Mouse (Mus musculus): ENCODE measurements around the gene Ankrd11.

The Ankrd11 gene

DNA sequence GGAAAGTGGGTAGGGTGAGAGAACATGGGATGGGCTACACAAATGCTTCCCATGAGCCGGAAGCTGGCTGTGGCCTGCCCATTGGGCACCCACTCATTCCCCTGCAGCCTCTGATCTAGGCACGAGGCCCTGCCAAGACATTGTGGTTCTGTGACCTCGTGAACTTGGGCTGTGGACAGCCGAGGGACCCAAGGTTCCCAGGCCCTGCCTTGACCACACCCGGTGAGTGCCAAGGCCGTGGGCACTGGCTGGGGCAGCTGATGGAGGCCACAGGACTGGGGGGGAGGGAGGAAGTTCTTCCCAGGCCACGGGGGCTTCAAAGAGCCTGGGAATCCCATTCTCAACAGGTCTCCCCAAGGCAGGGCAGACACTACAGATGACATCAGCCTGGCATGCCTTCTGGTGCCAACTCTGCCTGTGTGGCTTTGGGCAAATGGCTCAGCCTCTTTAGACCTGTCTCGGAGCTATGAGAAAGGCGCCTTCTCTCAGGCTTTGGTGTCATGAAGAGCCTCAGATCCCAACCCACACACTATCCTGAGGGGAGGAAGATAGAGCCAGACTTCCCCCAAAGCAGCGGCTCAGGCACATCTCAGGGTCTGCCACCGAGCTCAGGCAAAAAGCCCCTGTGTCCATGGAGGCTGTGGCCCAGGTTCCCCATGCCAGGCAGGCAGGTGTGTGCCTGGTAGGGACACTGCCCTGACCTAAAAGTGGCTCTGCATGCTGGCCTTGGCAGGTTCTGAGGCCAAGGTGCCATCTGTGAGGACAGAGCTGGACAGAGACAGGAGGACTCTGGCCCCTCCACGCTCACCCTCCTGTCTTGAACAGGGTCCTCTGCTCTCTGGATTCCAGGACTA is 190.2 kb downstream of the Ankrd11 start:
- DNase-seq (ENCODE audit: low read depth, low spot score) = no peak

DNA sequence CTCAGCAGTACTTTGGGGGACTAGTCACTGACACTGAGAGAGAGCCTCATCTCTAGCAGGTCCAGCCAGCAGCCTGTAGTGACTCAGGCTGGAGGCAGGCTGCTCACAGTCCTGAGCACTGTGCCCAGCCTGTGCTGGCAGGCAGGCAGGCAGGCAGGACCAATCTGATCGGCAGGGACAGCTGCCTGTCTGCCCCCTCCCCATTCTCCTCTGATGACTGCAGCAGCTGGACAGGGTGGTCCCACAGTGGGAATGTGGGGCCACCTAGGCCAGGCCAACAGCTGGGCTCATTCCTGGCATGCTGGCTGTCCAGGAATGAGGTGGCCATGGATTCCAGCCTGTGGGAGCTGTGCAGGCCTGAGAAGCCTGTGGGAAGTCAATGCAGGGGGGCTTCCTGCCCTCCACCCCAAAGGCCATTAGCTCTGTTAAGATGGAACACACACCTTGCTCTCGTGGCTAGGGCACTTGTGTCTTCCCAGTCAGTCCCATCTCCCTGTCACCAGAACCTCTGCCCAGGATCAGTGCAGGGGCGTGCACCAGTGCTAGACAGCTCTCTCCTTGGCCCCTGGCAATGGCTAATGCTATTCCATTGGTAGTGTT is 191.3 kb downstream of the Ankrd11 start:
- no peak for DNase-seq (ENCODE audit: low read depth, low spot score)

DNA sequence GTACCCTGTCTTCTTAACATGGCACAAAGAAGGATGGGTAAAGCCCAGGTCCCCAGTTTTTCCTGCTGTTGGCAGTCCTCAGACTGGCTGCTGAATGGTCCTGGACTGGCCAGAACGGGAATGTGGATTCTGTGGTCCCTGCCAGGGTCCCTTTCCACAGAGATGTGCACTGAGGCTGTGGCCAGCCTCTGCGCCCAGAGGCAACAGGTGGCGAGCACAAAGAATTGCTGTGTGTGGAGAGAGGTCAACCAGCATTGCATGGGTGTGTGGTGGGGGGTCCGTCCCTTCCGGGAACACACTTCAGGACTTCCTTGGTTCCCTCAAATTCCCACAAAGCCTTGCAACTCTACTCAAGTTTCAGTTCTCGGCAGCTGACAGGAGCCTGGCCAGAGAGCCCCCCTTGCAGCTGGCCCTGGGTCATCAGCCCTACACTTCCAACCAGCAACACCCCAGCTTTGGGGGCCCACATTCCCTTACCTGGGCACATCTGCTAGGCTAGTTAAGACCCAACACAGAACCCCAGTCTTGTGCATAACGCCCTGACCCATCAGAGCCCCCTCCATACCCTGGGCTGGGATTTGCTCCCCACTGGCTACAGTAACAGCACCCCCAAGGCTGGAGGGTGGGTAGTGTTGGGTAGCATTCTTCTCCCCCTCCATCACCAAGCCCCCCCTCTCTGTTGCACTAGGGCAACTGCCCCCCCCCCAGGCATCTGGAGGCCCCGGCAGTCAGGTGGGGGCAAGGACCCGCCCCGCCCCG is 192.7 kb downstream of the Ankrd11 start:
- DNase-seq (ENCODE audit: low read depth, low spot score) = no peak

DNA sequence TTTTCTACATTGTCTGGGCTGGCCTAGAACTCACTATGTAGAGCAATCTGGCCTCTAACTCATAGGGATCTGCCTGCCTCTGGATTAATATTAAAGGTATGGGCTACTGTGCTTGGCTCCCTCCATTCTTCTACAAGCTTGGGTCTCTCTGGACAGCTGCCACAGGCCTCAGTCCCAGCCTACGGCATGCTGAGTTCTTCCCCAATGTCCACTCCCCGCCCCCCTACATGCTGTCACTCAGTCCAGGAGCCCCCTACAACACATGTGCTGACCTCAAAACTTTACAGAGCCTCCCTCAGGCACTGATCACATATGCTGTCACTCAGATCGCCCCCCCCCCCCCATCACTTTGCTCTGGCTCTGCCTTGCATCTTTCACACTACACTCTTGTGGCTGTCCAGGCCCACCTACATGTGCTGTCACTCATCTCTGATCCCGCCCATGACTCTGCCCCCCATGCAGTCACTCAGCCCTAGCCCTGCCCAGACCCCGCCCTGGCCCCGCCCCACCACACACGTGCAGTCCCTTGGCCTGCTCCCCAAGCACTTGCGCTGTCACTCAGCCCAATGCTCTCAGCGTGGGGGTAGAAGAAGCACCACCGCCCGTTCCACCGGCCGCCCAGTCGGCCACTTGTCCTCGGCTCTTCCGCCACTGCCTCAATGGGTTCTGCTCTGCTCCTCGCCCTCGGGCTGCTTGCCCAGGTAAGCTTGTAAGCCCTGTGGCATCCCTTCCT is 194.1 kb downstream of the Ankrd11 start, which contains the start of gene Cdh15:
Gene Cdh15, plus strand, starts transcription at position 138 of the 733 bp plus-strand sequence.
- DNase-seq (ENCODE audit: low read depth, low spot score) = no peak

DNA sequence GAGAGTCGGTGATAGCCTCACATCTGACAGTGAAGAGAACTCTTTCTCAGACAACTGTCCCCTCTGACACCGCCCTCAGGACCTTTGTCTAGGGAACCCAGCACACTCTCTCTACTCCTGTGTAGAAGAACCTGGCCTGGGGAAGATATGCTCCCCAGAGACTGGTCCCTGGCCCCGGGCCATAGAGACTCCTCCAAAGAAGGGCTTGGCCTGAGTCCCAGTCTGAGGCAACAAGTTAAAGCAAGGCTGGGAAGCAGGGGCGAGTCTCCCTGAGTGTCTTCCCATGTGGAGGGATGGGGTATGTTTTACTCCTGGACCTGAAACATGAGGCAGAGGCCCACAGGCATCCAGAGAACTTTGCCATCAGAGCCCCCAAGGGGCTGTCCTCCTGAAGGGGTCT is 196.4 kb downstream of the Ankrd11 start:
- no peak for DNase-seq (ENCODE audit: low read depth, low spot score)

DNA sequence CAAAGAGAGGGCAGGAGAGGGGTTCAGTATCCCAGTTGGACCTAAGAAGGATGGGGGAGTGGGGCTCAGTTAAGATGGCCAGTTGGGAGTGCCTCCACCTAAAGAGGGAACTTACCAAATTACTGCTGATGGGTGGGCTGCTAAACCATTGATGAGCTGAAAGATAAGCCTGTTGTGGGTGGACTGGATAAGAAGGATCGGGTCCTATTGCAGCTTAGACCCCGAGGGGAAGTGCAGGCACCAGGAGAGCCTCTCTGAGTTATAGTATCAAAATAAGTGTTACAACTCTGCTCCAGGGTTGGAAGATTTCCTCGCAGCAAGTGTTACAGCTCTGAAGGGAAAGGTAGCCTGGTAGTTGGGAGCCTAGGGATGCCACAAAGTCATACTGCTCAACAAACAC is 197.9 kb downstream of the Ankrd11 start:
- DNase-seq (ENCODE audit: low read depth, low spot score) = no peak

DNA sequence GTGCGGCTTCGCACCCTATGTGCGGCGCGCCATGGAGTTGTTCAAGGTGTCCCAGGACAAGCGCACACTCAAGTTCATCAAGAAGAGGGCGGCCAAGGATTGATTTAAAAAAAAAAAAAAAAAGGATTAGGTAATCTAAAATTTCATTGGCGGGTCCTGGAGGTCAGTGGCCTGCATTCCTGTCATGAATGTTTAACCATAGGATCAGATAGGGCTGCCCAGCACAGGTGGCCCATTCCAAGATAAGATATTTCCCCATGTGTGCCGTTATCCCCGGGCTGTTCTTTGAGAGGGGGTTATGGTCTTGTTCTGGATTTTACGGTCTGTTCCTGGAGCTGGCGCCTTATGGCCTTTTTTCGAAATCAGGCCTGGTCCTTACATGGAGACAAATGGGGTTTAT is 205.4 kb downstream of the Ankrd11 start:
- no peak for DNase-seq (ENCODE audit: low read depth, low spot score)

DNA sequence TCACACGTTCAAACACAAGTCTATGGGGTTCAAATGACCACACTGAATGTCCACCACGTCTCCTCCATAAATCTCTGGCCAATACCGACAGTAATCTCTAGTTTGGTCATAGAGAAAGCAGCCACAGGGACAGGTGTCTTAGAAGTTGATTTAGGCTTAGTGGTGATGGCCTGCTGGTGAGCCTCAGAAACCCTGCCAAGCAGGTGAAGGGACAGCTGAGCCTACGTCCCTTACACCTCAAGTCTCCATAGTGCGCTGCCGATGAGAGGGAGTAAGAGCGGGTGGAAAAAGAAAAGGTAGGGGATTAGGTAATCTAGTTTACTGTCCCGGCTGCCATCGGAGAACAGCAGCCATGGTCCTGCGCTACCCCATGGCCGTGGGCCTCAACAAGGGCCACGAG is 205.9 kb downstream of the Ankrd11 start:
- DNase-seq (ENCODE audit: low read depth, low spot score) = no peak

DNA sequence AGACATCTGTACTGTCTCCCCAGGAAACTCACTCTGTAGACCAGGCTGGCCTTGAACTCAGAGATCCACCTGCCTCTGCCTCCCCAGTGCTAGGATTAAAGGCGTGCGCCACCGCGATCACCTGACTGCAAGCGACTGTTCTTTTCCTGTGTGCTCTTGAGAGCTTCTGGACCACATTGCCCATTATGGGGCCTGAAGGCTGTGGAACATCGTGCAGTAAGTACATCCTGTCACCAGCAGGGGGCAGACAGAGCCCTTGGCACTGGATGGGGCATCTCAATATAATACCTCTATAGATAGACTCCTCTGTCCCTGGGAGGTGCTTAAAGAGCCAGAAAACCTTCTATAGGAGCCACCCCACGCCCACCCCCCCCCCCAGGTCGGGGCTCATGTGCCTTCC is 207.1 kb downstream of the Ankrd11 start:
- peak; percentile 16 for DNase-seq (ENCODE audit: low read depth, low spot score)

DNA sequence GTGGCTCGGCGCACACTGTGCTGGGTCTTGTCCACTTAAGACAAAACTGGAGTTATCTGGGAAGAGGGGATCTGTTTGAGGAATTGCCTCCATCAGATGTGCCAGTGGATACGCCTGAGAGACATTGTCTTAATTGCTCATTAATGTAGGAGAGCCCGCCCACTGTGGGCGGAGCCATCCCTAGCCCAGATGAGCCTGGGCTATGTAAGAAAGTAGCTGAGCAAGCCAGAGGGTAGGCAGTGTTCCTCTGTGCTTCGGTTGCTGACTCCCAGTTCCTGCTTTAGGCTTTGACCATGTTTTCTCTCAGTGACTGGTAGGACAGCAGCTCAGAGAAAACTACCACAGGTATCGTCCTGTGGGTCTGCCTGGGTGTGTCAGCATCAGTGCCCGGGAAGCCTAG is 207.7 kb downstream of the Ankrd11 start:
- DNase-seq (ENCODE audit: low read depth, low spot score) = no peak
